Comparison of ENCODE assay signal across 7 mouse cellular contexts in genomic region chr2:84735346-84735920, GRCm38 (mm10). TPM values are rescaled to one million over a fixed set of nuclear protein-coding genes. Genes with fewer than 3 reads are reported as not detected.
DNase-seq lines count a peak whose midpoint lies in the region; ATAC-seq and TF ChIP-seq lines count a peak whose summit lies in the region.

No protein-coding gene starts in this region.

- peaks cover 2% of the 10 kb centered on the region; the same call in 1 of the 2 replicates for H3K4me1 ChIP-seq in bone marrow, adult 2 months (ENCODE audit: control insufficient read depth, insufficient read depth, low read length)
- peaks cover 48% of the 10 kb centered on the region for H3K4me1 ChIP-seq in hindbrain, embryonic 16.5 days (ENCODE audit: control insufficient read depth, insufficient read depth, low read depth, low read length)
- H3K4me1 ChIP-seq in midbrain, embryonic 13.5 days (replicated peaks), result peaks cover 69% of the 10 kb centered on the region

- peak; percentile 34 for DNase-seq in embryo, embryonic 10.5 days (ENCODE audit: low spot score)
- no peak for DNase-seq in gastrocnemius, postnatal 10 days
- DNase-seq in frontal cortex, adult 2 months (ENCODE audit: extremely low spot score in 1 of 2, low spot score in 1 of 2), result no peak
- no peak for DNase-seq in urinary bladder, postnatal 4 days (ENCODE audit: low spot score in 2 of 2)

- TF ChIP-seq CTCF in bone marrow, adult 2 months (IDR thresholded peaks at IDR 0.05; ENCODE audit: control insufficient read depth, insufficient read depth, low read length), result no peak

- H3K27me3 ChIP-seq in hindbrain, embryonic 16.5 days (replicated peaks; ENCODE audit: control insufficient read depth, insufficient read depth, low read length), result no peaks in the 10 kb centered on the region
- no peaks in the 10 kb centered on the region for H3K27me3 ChIP-seq in midbrain, embryonic 13.5 days

- ATAC-seq in hindbrain, embryonic 16.5 days, result no peak
- ATAC-seq in midbrain, embryonic 13.5 days, result no peak

- H3K27ac ChIP-seq in bone marrow, adult 2 months (ENCODE audit: control insufficient read depth, insufficient read depth, low read depth, low read length, poor library complexity), result peak overlapping the region; percentile 88
- peak overlapping the region; percentile 62 for H3K27ac ChIP-seq in hindbrain, embryonic 16.5 days (ENCODE audit: low read depth, low read length)
- H3K27ac ChIP-seq in midbrain, embryonic 13.5 days, result peak overlapping the region; percentile 90

- TF ChIP-seq POLR2A in bone marrow, adult 2 months (IDR thresholded peaks at IDR 0.05; ENCODE audit: borderline replicate concordance, control insufficient read depth, low read depth, low read length), result peak; percentile 77

- H3K9ac ChIP-seq in hindbrain, embryonic 16.5 days (ENCODE audit: low read depth, low read length), result peak overlapping the region; percentile 66
- peak overlapping the region; percentile 90 for H3K9ac ChIP-seq in midbrain, embryonic 13.5 days (replicated peaks)

- 14% methylated on average over 7 of the region's 7 CpGs for WGBS in bone marrow, adult 2 months
- 15% methylated on average over 7 of the region's 7 CpGs for WGBS in hindbrain, embryonic 16.5 days
- 23% methylated on average over 7 of the region's 7 CpGs for WGBS in midbrain, embryonic 13.5 days

- peak overlapping the region; percentile 82 for H3K4me3 ChIP-seq in bone marrow, adult 2 months (replicated peaks; ENCODE audit: control insufficient read depth, low read depth, low read length)
- peak overlapping the region; percentile 50 for H3K4me3 ChIP-seq in hindbrain, embryonic 16.5 days (ENCODE audit: low read length)
- peak overlapping the region; percentile 70 for H3K4me3 ChIP-seq in midbrain, embryonic 13.5 days (replicated peaks)

- H3K9me3 ChIP-seq in hindbrain, embryonic 16.5 days (ENCODE audit: control insufficient read depth, low read length), result no peaks in the 10 kb centered on the region
- no peaks in the 10 kb centered on the region for H3K9me3 ChIP-seq in midbrain, embryonic 13.5 days

- H3K4me2 ChIP-seq in hindbrain, embryonic 16.5 days (ENCODE audit: low read length), result peak overlapping the region; percentile 87
- peak overlapping the region; percentile 66 for H3K4me2 ChIP-seq in midbrain, embryonic 13.5 days (replicated peaks)

- no peaks in the 10 kb centered on the region for H3K36me3 ChIP-seq in hindbrain, embryonic 16.5 days (ENCODE audit: control insufficient read depth, insufficient read depth, low read length)
- H3K36me3 ChIP-seq in midbrain, embryonic 13.5 days, result no peaks in the 10 kb centered on the region

RNA-seq across cellular contexts. Expression of gene Ypel4, which starts 1.6 kb away (rescaled TPM):
- polyA plus RNA-seq in bone marrow, adult 2 months (2011; ENCODE audit: insufficient read depth, insufficient read length, low replicate concordance, missing spikeins), result 172 and 242 TPM in 2 replicates
- 16.9 and 19.9 TPM in 2 replicates for polyA plus RNA-seq in hindbrain, embryonic 16.5 days (2015; fragmentation: Nextera tagmentation; extraction: Ambion mirVana)
- 30.7 and 32.0 TPM in 2 replicates for polyA plus RNA-seq in midbrain, embryonic 13.5 days (2015; fragmentation: Nextera tagmentation; extraction: Ambion mirVana)
- 1 to 10 TPM in 1 of 2 experiments, under 1 TPM in 1; 0.49 to 1.4 TPM for total RNA-seq in gastrocnemius, postnatal 10 days (2021)
- polyA plus RNA-seq in frontal cortex, adult 2 months (2012; rRNA removed), result 165 and 172 TPM in 2 replicates

RNA-seq across cellular contexts. Expression of gene Gm19426, which starts 8.0 kb away (rescaled TPM):
- not detected in 2 replicates for polyA plus RNA-seq in bone marrow, adult 2 months (2011; ENCODE audit: insufficient read depth, insufficient read length, low replicate concordance, missing spikeins)
- polyA plus RNA-seq in hindbrain, embryonic 16.5 days (2015; fragmentation: Nextera tagmentation; extraction: Ambion mirVana), result 4.9 and 6.7 TPM in 2 replicates
- 7.9 and 8.1 TPM in 2 replicates for polyA plus RNA-seq in midbrain, embryonic 13.5 days (2015; fragmentation: Nextera tagmentation; extraction: Ambion mirVana)
- total RNA-seq in gastrocnemius, postnatal 10 days (2021), result 1 to 10 TPM in 1 of 2 experiments, under 1 TPM in 1; 0.77 to 1.4 TPM
- 2.8 and 3.7 TPM in 2 replicates for polyA plus RNA-seq in frontal cortex, adult 2 months (2012; rRNA removed)

RNA-seq across cellular contexts. Expression of gene Clp1, which starts 8.3 kb away (rescaled TPM):
- 17.4 and 25.1 TPM in 2 replicates for polyA plus RNA-seq in bone marrow, adult 2 months (2011; ENCODE audit: insufficient read depth, insufficient read length, low replicate concordance, missing spikeins)
- polyA plus RNA-seq in hindbrain, embryonic 16.5 days (2015; fragmentation: Nextera tagmentation; extraction: Ambion mirVana), result 18.7 and 20.5 TPM in 2 replicates
- 32.8 and 34.5 TPM in 2 replicates for polyA plus RNA-seq in midbrain, embryonic 13.5 days (2015; fragmentation: Nextera tagmentation; extraction: Ambion mirVana)
- 1 to 10 TPM; 4.6 to 5.3 TPM for total RNA-seq in gastrocnemius, postnatal 10 days (2021)
- polyA plus RNA-seq in frontal cortex, adult 2 months (2012; rRNA removed), result 9.4 and 9.7 TPM in 2 replicates

RNA-seq across cellular contexts. Expression of gene Zdhhc5, which starts 20.5 kb away (rescaled TPM):
- polyA plus RNA-seq in bone marrow, adult 2 months (2011; ENCODE audit: insufficient read depth, insufficient read length, low replicate concordance, missing spikeins), result 10.8 and 14.6 TPM in 2 replicates
- polyA plus RNA-seq in hindbrain, embryonic 16.5 days (2015; fragmentation: Nextera tagmentation; extraction: Ambion mirVana), result 15.2 and 18.2 TPM in 2 replicates
- polyA plus RNA-seq in midbrain, embryonic 13.5 days (2015; fragmentation: Nextera tagmentation; extraction: Ambion mirVana), result 18.3 and 18.9 TPM in 2 replicates
- 10 to 100 TPM; 42.7 to 47.9 TPM for total RNA-seq in gastrocnemius, postnatal 10 days (2021)
- polyA plus RNA-seq in frontal cortex, adult 2 months (2012; rRNA removed), result 25.7 and 27.2 TPM in 2 replicates

RNA-seq across cellular contexts. Expression of gene Serping1, which starts 39.8 kb away (rescaled TPM):
- 29.0 and 29.7 TPM in 2 replicates for polyA plus RNA-seq in bone marrow, adult 2 months (2011; ENCODE audit: insufficient read depth, insufficient read length, low replicate concordance, missing spikeins)
- 40.8 and 42.3 TPM in 2 replicates for polyA plus RNA-seq in hindbrain, embryonic 16.5 days (2015; fragmentation: Nextera tagmentation; extraction: Ambion mirVana)
- 32.6 and 33.1 TPM in 2 replicates for polyA plus RNA-seq in midbrain, embryonic 13.5 days (2015; fragmentation: Nextera tagmentation; extraction: Ambion mirVana)
- 10 to 100 TPM; 74.7 to 84.1 TPM for total RNA-seq in gastrocnemius, postnatal 10 days (2021)
- polyA plus RNA-seq in frontal cortex, adult 2 months (2012; rRNA removed), result 13.9 and 17.4 TPM in 2 replicates
